Mouse (Mus musculus): Measurements from ENCODE around the gene Nr1h5. TPM values are rescaled to one million over a fixed set of nuclear protein-coding genes. Genes with fewer than 3 reads are reported as not detected.

The Nr1h5 gene
- polyA plus RNA-seq, 1 experiment from 2014 or later: 0.37 TPM

- peak; percentile 35; the same call in 1 of the 2 replicates for ATAC-seq (ENCODE audit: insufficient read depth, low FRiP score, low read depth)
- Histone ChIP-seq H3K4me1 (no peaks in the 10 kb centered on the region), H3K4me2 (no peak overlapping the region), H3K27me3 (replicated peaks) (no peaks in the 10 kb centered on the region), H3K9me3 (no peaks in the 10 kb centered on the region), H3K4me3 (replicated peaks) (no peak overlapping the region), H3K36me3 (no peaks in the 10 kb centered on the region), H3K9ac (no peak overlapping the region), H3K27ac (no peak overlapping the region)
- 60% methylated on average over 9 of the region's 9 CpGs for WGBS
Observed at GRCm38 (mm10) chr3:102970067-102970466, 6.1 kb upstream of the Nr1h5 start.

GRCm38 (mm10) chr3:102955596-102955995 is 8.3 kb downstream of the Nr1h5 start:
- Histone ChIP-seq H3K36me3 (no peaks in the 10 kb centered on the region), H3K4me3 (replicated peaks) (no peak overlapping the region), H3K9ac (no peak overlapping the region), H3K9me3 (no peaks in the 10 kb centered on the region), H3K4me1 (no peaks in the 10 kb centered on the region), H3K27ac (no peak overlapping the region), H3K27me3 (replicated peaks) (no peaks in the 10 kb centered on the region), H3K4me2 (no peak overlapping the region)
- WGBS: 56% methylated on average over 3 of the region's 3 CpGs
- ATAC-seq (ENCODE audit: insufficient read depth, low FRiP score, low read depth): no peak

- WGBS: 90% methylated on average over 3 of the region's 3 CpGs
- H3K27ac ChIP-seq: no peak overlapping the region
- H3K4me2 ChIP-seq: no peak overlapping the region
- no peaks in the 10 kb centered on the region for H3K9me3 ChIP-seq
- H3K4me1 ChIP-seq: no peaks in the 10 kb centered on the region
- no peak overlapping the region for H3K4me3 ChIP-seq (replicated peaks)
- H3K27me3 ChIP-seq (replicated peaks): no peaks in the 10 kb centered on the region
- no peaks in the 10 kb centered on the region for H3K36me3 ChIP-seq
- ATAC-seq (ENCODE audit: insufficient read depth, low FRiP score, low read depth): no peak
- H3K9ac ChIP-seq: no peak overlapping the region
Observed at GRCm38 (mm10) chr3:102955143-102955542, 8.8 kb downstream of the Nr1h5 start.

- H3K4me2 ChIP-seq: no peak overlapping the region
- WGBS: 82% methylated on average over 12 of the region's 12 CpGs
- ATAC-seq (ENCODE audit: insufficient read depth, low FRiP score, low read depth): no peak
- H3K27me3 ChIP-seq (replicated peaks): no peaks in the 10 kb centered on the region
- H3K36me3 ChIP-seq: no peaks in the 10 kb centered on the region
- H3K9me3 ChIP-seq: no peaks in the 10 kb centered on the region
- H3K9ac ChIP-seq: no peak overlapping the region
- H3K4me1 ChIP-seq: no peaks in the 10 kb centered on the region
- no peak overlapping the region for H3K4me3 ChIP-seq (replicated peaks)
- no peak overlapping the region for H3K27ac ChIP-seq
Observed at GRCm38 (mm10) chr3:102954476-102954875, 9.5 kb downstream of the Nr1h5 start.

GRCm38 (mm10) chr3:102946861-102947260 is 17.1 kb downstream of the Nr1h5 start:
- no peaks in the 10 kb centered on the region for H3K27me3 ChIP-seq (replicated peaks)
- H3K4me1 ChIP-seq: no peaks in the 10 kb centered on the region
- no peak overlapping the region for H3K27ac ChIP-seq
- no peak overlapping the region for H3K9ac ChIP-seq
- WGBS: 56% methylated on average over 5 of the region's 5 CpGs
- H3K36me3 ChIP-seq: no peaks in the 10 kb centered on the region
- H3K4me3 ChIP-seq (replicated peaks): no peak overlapping the region
- no peaks in the 10 kb centered on the region for H3K9me3 ChIP-seq
- ATAC-seq (ENCODE audit: insufficient read depth, low FRiP score, low read depth): no peak
- H3K4me2 ChIP-seq: no peak overlapping the region

- ATAC-seq (ENCODE audit: insufficient read depth, low FRiP score, low read depth): no peak
- no peak overlapping the region for H3K9ac ChIP-seq
- H3K4me1 ChIP-seq: no peaks in the 10 kb centered on the region
- no peak overlapping the region for H3K27ac ChIP-seq
- H3K36me3 ChIP-seq: no peaks in the 10 kb centered on the region
- H3K9me3 ChIP-seq: no peaks in the 10 kb centered on the region
- no peaks in the 10 kb centered on the region for H3K27me3 ChIP-seq (replicated peaks)
- H3K4me2 ChIP-seq: no peak overlapping the region
- 67% methylated on average over 3 of the region's 3 CpGs for WGBS
- H3K4me3 ChIP-seq (replicated peaks): no peak overlapping the region
Observed at GRCm38 (mm10) chr3:102946312-102946711, 17.6 kb downstream of the Nr1h5 start.

GRCm38 (mm10) chr3:102938100-102938499 is 25.8 kb downstream of the Nr1h5 start:
- Histone ChIP-seq H3K27me3 (replicated peaks) (no peaks in the 10 kb centered on the region), H3K36me3 (no peaks in the 10 kb centered on the region), H3K9me3 (no peaks in the 10 kb centered on the region), H3K4me1 (no peaks in the 10 kb centered on the region), H3K9ac (no peak overlapping the region), H3K4me2 (no peak overlapping the region), H3K4me3 (replicated peaks) (no peak overlapping the region), H3K27ac (no peak overlapping the region)
- WGBS: 90% methylated on average over 1 of the region's 1 CpGs
- ATAC-seq (ENCODE audit: insufficient read depth, low FRiP score, low read depth): no peak

GRCm38 (mm10) chr3:102935451-102936354 is 28.2 kb downstream of the Nr1h5 start, which contains the start of gene Sycp1:
Sycp1 (minus strand) TSS chr3:102936100.
- no peak within 1 kb of the TSS for H3K4me3 ChIP-seq (replicated peaks)
- no peak within 1 kb of the TSS for H3K4me2 ChIP-seq
- H3K9ac ChIP-seq: no peak within 1 kb of the TSS
- WGBS: 92% methylated on average over 78 of the region's 78 CpGs
- ATAC-seq (ENCODE audit: insufficient read depth, low FRiP score, low read depth): no peak
- H3K4me1 ChIP-seq: no peaks in the 10 kb centered on the region
- no peaks in the 10 kb centered on the region for H3K27me3 ChIP-seq (replicated peaks)
- no peaks in the 10 kb centered on the region for H3K36me3 ChIP-seq
- H3K27ac ChIP-seq: no peak within 1 kb of the TSS
- H3K9me3 ChIP-seq: no peaks in the 10 kb centered on the region

- Histone ChIP-seq H3K4me3 (replicated peaks) (no peak overlapping the region), H3K4me1 (no peaks in the 10 kb centered on the region), H3K27me3 (replicated peaks) (no peaks in the 10 kb centered on the region), H3K9me3 (no peaks in the 10 kb centered on the region), H3K36me3 (no peaks in the 10 kb centered on the region), H3K4me2 (no peak overlapping the region), H3K9ac (no peak overlapping the region), H3K27ac (no peak overlapping the region)
- WGBS: 85% methylated on average over 1 of the region's 1 CpGs
- no peak for ATAC-seq (ENCODE audit: insufficient read depth, low FRiP score, low read depth)
Observed at GRCm38 (mm10) chr3:102899136-102899535, 64.8 kb downstream of the Nr1h5 start.

Other genes starting within 250 kb of the Nr1h5 start
- 19.2 and 20.4 TPM in 2 replicates for gene Tspan2, start 229.6 kb downstream of the Nr1h5 start, polyA plus RNA-seq (2015; fragmentation: Nextera tagmentation; extraction: Ambion mirVana)
- gene Tshb, start 181.4 kb downstream of the Nr1h5 start, polyA plus RNA-seq (2015; fragmentation: Nextera tagmentation; extraction: Ambion mirVana): 0.06 and 0.10 TPM in 2 replicates
- not detected in 2 replicates for gene Sycp1, start 28.0 kb downstream of the Nr1h5 start, polyA plus RNA-seq (2015; fragmentation: Nextera tagmentation; extraction: Ambion mirVana)
- 50.6 and 56.0 TPM in 2 replicates for gene Sike1, start 31.6 kb upstream of the Nr1h5 start, polyA plus RNA-seq (2015; fragmentation: Nextera tagmentation; extraction: Ambion mirVana)
- 291 and 302 TPM in 2 replicates for gene Csde1, start 56.3 kb upstream of the Nr1h5 start, polyA plus RNA-seq (2015; fragmentation: Nextera tagmentation; extraction: Ambion mirVana)
- gene Nras, start 94.2 kb upstream of the Nr1h5 start, polyA plus RNA-seq (2015; fragmentation: Nextera tagmentation; extraction: Ambion mirVana): 79.8 and 84.2 TPM in 2 replicates
- 0.44 TPM in 1 of 2 replicates, not detected in the other for gene Ampd1, start 109.9 kb upstream of the Nr1h5 start, polyA plus RNA-seq (2015; fragmentation: Nextera tagmentation; extraction: Ambion mirVana)
- gene Dennd2c, start 138.5 kb upstream of the Nr1h5 start, polyA plus RNA-seq (2015; fragmentation: Nextera tagmentation; extraction: Ambion mirVana): 6.1 and 6.5 TPM in 2 replicates
- 199 and 207 TPM in 2 replicates for gene Bcas2, start 207.5 kb upstream of the Nr1h5 start, polyA plus RNA-seq (2015; fragmentation: Nextera tagmentation; extraction: Ambion mirVana)

All from stomach, embryonic 15.5 days (tissue).